Mouse (Mus musculus): ENCODE measurements around the gene Slc17a5. TPM values are rescaled to one million over a fixed set of nuclear protein-coding genes. Genes with fewer than 3 reads are reported as not detected.
"Not testable (repeated sequence)": the region's sequence is repeated elsewhere in the genome, so short reads cannot be mapped to it uniquely, and the experiment has no call there.

Slc17a5 gene
- total RNA-seq, 1 experiment from 2014 or later = 8.7 TPM

DNA sequence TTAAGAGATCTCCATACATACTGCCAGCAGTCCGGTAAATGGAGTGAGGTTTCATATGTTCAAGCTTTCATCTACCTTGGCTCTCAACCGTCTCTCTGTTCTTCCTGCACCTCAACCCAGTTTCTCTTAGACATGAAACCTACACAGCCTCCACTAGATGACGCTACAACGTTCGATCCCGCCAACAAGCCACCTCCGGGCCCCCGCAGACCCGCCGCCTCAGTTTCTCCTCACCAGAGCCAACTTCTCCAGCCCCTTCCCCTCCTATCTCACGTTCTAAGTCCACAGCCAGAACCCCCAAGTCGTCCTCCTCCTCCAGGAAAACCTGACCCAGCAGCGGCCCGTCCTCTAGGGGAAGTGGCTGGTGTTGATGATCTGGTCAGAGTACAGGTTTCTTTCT lies 66.2 kb downstream of the Slc17a5 start:
- ATAC-seq (replicated peaks; ENCODE audit: low read depth, poor library complexity, severe bottlenecking) = peak; percentile 87

DNA sequence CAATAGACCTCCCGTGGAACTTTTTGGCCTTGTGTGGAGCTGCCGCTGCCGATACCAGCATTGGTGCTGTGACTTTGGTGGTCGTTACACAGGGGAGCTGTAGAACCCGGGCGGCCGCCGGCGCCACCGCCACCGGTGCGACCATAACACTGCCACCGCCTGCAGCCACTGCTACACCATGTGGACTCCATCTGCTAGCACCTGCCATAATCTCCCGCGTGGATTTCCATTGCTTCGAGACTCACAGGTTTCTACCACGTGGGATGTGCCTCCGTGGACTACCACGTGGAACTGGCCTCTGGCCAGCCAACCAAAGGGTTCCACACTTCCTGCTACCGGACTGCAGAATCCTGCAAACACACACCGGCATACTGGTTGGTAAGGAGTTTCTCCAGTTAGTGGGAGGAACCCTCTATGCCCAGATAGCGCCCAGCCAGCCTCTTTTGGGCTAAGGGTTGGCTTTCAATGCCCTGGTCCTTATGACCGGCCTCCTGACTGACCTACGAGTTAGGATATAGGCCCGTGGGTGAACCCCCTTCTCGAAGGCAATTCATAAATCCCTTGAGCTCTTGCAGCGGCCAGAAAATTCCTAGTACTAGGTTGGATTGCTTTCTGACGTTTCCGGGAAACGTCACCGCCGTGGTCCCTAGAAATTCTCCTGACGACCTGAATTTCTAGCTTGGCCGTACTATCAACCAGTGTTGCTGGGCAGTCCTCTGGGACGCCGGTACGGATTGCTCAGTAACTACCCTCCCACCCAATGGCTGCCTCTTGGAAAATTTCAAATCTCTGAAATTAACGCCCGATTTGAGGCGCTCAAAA lies 66.8 kb downstream of the Slc17a5 start:
- peak; percentile 60 for ATAC-seq (replicated peaks; ENCODE audit: low read depth, poor library complexity, severe bottlenecking)

DNA sequence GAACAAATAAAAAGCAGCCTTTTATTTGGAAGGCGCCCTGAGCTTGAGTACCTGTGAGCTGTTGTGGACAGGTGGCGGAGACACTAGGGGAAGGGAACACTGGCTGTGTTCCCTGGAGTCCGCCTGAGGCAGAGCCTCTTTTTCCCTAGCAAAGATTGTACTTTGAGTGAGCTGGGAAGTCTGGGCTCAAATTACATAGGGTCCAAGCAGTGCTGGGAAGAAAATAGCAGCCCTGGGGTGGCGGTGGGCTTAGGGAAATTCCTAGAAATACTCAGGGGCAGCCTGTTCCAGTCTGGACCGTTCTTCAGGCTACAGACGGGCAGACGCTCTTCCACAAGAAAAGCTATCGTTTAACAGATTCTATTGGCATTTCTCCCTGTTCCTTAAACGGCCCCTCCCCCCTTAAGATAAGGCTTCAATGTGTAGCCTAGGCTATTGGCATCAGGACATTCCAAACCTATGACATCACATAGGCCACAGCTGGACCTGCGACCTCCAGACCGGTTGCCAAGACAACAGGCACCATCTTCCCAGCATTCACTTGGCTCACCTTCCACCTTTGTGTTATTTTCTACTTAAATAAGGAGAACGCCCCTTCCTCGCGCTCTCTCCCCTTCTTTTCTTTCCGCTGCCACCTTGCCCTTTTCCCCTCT lies 67.6 kb downstream of the Slc17a5 start:
- no peak for ATAC-seq (replicated peaks; ENCODE audit: low read depth, poor library complexity, severe bottlenecking)

DNA sequence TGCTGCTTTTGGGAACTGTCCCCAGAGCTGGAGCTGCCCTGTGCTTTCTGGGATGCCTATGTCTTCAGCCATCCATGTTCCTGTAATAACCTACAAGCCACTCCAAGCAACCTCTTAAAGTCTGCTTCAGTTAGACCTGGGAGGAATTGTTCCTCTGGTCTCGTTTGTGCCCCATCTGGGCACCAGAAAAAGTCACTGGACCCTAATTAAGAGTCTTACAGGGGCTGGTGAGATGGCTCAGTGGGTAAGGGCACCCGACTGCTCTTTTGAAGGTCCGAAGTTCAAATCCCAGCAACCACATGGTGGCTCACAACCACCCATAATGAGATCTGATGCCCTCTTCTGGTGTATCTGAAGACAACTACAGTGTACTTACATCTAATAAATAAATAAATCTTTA lies 70.6 kb downstream of the Slc17a5 start:
- not testable (repeated sequence) for ATAC-seq (replicated peaks; ENCODE audit: low read depth, poor library complexity, severe bottlenecking)

DNA sequence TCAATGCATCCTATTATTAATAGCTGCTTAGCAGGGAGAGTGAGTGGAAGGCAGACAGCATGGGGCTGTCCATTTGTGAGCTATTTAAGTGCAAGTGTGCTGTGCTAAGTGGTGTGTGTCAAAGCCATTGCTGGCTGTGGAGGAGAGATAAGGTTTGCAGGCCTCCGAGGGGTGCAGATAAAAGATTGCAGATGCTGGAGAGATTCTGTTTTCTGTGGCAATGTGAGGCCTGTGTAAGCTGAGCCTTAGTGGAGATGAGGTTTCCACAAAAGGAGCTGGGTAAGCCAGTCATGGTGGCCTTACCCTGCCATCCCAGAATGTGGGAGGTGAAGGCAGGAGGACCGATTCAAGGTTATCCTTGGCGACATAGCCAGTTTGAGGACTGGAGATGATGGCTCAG lies 71.7 kb downstream of the Slc17a5 start:
- 0 out of 2 replicates have a peak, but pooled peaks have one; percentile 23 for ATAC-seq (replicated peaks; ENCODE audit: low read depth, poor library complexity, severe bottlenecking)

DNA sequence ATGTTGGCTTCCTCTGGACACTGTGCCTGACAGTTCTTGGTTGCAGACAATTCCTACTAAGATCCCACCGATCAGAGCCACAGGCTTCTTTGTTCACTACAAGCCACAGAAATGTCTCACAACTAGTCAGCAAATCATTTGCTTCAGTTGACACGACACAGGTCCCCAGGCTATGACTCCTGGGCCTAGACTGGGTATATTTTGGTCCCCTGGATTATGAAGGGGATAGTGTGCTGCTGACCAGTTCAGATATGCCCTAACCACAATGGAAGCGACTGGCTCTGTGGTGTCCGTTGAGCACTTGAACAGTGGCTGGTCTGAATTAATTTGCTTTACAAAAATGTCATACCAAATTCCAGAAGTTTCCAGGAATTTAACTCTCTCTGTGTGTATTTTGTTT lies 73.2 kb downstream of the Slc17a5 start:
- ATAC-seq (replicated peaks; ENCODE audit: low read depth, poor library complexity, severe bottlenecking) = no peak

DNA sequence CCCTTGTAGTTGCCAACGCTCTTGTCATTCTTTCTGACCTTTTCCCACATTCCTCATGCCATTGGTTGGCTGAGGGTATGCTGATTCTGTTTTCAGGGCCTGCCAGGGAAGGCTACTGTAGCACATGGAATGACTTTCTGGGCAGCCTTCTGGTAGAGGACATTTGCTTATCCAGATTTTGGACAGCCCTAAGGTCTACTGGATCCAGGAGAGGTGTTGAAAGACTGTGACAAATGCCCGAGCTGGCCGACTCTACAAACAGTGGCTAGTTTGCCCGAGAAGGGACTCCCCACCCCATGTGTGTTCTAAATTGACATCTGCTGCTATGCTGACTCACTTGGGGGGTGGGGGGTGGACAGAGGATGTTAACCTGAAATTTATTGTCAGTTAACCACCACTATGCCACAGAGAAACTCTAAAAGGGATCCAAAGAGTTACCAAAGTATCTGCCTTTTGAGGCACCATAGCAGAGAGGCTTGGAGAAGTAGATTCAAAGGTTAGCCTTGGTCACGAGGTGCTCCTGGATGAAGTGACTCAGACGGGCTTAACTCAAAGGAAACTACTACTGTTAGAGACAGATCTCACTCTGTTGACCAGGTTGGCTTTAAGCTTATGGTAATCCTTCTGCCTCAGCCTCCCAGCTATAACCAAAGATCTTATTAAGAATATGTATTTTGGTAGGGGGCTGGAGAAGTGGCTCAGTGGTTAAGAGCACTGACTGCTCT lies 73.9 kb downstream of the Slc17a5 start:
- ATAC-seq (replicated peaks; ENCODE audit: low read depth, poor library complexity, severe bottlenecking) = peak; percentile 42; the same call in 1 of the 2 replicates

DNA sequence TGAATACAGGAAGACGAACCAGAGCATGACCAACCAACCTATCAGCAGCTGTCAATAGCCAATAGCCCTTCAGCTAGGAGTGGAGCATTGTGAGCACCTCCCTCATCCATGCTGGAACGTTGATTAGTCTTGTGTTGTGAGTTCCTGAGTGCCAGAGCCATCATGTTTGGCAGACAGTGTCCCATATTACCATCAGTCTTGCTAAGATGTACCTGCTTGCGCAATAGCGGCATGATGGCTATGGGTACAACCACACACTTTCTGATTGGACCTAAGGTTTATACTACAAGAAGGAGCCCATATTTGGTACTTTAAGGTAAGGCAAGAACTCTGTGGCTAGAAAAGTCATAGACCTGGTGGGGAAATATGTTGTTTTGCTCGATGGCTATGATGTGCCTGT lies 76.1 kb downstream of the Slc17a5 start:
- no peak for ATAC-seq (replicated peaks; ENCODE audit: low read depth, poor library complexity, severe bottlenecking)

DNA sequence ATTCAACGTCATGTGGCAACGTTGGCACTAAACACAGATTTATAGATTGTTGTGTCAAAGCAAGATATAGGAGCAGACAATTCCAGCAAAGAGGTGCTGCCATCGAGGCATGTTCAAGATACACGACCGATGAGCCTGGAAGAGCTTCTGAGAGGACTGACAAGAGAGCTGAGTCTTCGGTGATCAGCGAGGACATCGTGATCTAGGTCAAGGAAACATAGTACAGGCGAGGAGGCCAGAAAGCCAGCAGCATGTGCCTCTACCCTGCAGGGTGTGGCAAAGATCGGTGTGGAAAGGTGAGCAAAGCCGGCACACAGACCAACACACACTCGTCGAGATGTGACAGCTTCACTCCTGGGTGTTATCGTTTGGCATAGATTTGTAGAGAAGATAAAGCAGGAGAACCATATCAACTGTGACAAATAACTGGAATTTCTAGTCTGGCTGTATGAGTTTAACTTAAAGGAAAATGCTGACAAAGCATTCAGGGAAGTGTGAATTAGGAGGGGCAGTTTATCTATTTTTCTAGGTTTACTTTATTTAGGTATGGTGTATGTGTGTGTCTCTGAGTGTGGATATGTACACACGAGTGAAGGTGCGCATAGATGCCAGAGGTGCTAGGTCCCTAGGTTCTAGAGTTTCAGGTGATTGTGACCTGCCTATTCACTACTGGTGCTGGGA lies 79.6 kb downstream of the Slc17a5 start:
- ATAC-seq (replicated peaks; ENCODE audit: low read depth, poor library complexity, severe bottlenecking) = no peak

DNA sequence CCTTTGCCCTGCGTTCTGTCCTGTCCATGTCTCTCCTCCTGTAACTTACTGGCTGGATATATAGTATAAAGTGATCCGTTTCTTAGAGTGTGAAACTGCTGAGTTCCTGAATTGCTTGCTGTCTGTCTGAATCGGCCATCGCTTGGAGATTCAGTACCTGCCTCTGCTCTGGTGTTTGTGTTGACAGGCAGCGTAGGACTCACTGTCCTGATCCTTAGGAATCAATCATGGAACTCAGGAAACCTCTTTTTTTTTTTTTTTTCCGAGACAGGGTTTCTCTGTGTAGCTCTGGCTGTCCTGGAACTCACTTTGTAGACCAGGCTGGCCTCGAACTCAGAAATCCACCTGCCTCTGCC lies 81.1 kb downstream of the Slc17a5 start:
- ATAC-seq (replicated peaks; ENCODE audit: low read depth, poor library complexity, severe bottlenecking) = no peak

DNA sequence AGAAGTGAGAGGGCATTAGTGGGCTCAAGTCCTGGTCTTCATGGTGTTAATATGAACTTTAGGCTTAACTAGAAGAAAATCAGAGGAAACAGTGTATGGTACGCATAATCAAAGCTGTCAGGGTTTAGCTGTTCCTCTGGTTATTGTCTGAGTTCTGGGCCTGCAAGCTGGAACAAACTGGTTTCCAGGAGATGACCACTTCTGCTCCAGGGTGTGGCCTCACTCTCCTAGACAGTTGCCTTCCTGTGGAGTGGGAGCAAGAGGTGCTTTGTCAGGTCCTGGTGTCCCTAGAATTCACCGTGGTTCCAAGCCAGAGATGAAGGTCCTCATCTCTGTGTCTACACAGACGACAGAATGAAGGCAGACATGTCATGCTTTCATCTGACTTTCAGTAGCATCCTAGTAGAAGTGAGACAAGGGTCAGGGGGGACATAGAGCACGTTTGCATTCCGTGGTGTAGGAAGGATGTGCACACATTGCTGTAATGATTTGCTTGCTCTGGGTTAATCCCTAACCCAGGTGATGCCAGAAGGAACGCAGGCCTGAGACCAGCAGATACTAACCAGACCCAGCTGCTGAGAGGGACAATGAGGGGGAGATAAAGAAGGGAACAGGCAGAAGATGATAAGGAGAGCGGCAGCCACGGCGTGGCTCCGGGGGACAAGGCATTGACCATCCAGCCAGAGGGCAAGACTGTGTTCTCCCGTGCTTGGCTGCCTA lies 81.7 kb downstream of the Slc17a5 start:
- ATAC-seq (replicated peaks; ENCODE audit: low read depth, poor library complexity, severe bottlenecking) = 0 out of 2 replicates have a peak, but pooled peaks have one; percentile 22

DNA sequence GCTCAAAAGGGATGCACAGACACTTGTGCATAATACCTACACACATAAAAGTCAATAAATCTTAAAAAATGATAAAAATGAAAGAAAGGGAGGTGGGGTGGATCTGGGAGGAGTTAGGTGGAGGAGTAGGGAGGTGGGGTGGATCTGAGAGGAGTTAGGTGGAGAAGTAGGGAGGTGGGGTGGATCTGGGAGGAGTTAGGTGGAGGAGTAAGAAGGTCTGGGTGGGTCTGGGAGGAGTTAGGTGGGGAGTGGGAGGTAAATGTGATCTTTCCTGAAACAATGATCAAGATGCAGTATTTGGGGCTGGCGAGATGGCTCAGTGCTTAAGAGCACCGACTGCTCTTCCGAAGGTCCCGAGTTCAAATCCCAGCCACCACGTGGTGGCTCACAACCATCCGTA lies 82.6 kb downstream of the Slc17a5 start:
- ATAC-seq (replicated peaks; ENCODE audit: low read depth, poor library complexity, severe bottlenecking) = no peak

DNA sequence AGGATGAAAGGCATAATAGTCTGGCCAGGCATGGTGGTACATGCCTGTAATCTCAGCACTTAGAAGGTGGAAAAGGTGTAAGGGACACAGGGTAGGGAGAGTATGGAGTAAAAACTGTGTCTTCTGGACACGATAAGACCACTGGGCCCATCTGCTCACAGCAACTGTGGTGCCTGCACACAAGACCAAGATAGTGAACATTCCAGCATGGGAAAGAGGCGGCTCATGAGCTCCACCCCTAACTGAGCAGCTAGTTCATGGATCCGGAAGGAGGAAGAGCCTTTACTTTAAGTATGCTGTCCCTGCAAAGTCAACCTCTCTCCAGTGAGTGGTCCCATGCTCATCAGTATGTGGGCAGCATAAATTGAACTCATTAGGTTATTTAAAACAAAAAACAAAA lies 83.2 kb downstream of the Slc17a5 start:
- ATAC-seq (replicated peaks; ENCODE audit: low read depth, poor library complexity, severe bottlenecking) = no peak

DNA sequence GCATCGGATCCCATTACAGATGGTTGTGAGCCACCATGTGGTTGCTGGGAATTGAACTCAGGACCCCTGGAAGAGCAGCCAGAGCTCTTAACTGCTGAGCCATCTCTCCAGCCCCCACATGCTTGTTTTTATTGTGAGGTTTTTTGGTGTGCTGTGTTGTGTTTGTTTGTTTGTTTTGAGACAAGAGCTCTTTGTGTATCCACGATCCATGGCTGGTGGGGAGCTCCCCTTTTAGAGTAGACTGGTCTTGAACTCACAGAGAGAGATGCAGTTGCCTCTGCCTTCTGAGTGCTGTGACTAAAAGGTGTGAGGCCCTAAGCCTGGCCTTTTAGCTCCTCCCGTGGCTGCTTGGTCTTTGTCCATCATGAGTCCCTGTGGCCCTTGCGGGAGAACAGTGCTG lies 83.7 kb downstream of the Slc17a5 start:
- ATAC-seq (replicated peaks; ENCODE audit: low read depth, poor library complexity, severe bottlenecking) = no peak

DNA sequence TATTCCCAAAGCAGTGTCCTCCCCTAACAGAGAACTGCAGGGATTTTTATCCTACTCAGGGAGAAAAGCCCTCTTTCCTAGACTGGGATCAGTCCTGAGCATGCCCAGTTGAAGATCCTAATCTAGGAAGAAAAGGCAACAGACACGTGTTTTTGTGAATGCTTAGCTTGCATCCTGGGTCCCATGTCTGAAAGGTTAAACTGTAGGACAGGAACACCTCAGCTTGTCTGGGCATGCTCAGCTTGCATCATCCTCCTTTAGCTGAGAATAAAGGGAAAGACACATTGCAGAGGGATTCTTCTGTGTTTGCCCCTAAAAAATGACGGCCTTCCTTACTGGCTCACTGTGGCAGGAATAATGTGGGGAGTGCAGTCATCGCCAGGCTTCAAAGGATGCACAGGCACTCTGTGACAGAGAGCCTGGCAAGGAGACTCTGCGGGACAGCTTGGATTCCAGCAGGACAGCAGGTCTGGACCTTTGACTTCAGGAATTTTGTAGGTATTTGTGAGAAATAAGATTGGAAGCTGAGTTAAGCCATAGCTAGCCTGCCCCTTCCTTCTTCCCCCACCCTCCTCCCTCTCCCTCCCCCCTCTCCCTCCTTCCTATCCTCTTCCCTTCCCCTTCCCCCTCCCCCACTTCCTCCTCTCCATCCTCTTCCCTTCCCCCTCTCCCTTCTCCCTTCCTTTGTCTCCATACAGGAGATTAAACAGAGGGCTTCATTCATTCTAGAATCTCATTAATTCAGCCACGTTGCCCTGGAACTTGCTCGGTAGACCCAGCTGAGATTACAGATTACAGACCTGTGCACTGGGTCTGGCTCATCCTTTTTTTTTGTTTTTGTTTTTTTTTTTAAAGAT lies 84.4 kb downstream of the Slc17a5 start:
- no peak for ATAC-seq (replicated peaks; ENCODE audit: low read depth, poor library complexity, severe bottlenecking)

DNA sequence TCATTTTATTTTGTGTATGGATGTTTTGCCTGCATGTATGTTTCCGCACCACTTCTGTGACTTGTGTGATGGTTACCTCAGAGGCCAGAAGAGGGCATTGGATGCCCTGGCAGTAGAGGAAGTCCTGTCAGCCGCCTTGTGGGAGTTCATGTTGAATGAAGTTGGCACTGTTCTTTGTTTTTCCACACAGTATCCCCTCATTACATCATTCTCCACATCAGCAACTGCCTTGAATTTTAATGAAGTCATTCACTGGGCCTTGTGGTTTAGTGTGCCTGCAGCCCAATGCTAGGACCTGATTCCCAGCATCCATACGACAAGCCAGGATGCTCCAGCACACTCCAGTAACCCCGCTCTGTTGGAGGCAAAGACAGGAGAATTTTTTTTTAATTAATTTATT lies 86.6 kb downstream of the Slc17a5 start:
- ATAC-seq (replicated peaks; ENCODE audit: low read depth, poor library complexity, severe bottlenecking) = no peak

DNA sequence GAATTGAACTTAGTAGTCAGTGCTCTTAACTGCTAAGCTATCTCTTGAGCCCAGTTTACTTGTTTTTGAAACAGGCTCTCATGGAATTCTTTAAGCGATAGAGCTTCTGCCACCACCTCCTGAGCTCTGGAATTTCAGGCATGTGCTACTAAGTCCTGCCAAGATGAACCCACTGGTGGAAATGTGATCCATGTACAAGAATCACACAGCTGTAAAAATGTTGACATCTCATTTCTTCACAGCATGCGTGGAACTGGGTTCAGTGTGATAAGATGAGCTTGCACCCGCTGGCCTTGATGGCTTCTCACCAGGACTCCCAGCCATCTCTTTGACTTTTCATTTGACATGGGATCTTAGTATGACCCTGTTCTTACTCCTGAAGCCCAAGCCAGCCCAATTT lies 87.5 kb downstream of the Slc17a5 start:
- ATAC-seq (replicated peaks; ENCODE audit: low read depth, poor library complexity, severe bottlenecking) = no peak

DNA sequence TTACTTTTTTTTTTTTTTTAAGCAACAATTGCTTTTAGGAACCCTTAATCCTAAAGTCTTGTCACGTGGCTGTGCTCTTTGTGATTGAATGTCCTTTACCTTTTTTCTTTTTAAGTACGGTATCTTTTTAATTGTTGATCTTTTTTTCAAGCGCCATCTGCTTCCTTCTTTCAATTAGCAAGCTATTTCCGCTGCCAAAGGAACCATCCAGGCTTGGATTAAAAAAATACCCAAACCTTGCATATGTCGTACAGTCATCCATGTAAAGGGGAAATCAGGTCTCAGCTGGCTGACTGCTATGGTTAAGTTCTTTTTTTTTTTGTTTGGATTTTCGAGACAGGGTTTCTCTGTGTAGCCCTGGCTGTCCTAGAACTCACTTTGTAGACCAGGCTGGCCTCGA lies 94.7 kb downstream of the Slc17a5 start:
- no peak for ATAC-seq (replicated peaks; ENCODE audit: low read depth, poor library complexity, severe bottlenecking)

DNA sequence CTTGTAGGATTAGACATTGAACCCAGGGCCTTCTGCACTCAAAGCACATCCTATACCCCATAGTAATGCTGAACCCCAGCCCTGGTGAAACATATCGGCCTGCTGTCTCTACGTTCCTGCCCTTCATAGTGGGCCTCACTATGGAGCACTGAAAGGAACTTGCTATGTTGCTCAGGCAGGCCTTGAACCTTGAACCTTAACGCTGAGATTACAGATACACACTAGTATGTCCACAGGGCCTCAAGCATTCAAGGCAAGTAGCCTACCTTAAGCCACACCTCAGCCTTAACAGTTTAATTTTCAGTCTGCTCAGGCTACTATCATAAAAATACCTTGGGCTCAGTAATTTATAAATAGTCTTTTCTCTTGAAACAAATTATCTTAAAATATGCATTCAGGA lies 95.6 kb downstream of the Slc17a5 start:
- ATAC-seq (replicated peaks; ENCODE audit: low read depth, poor library complexity, severe bottlenecking) = no peak

Data from common myeloid progenitor, adult 5-6 weeks (primary cell).